Mouse (Mus musculus) lung, postnatal 10 days (tissue): Measurements from ENCODE around the gene Gas8.
"Not testable (repeated sequence)": the region's sequence is repeated elsewhere in the genome, so short reads cannot be mapped to it uniquely, and the experiment has no call there.

Experiments used
- DNase-seq: peaks from one replicate; pipeline ENCODE4 v3.0.0; 2021

The Gas8 gene

GRCm38 (mm10) chr8:123515540-123515897, 3.1 kb upstream of the Gas8 start:
- DNase-seq: no peak

GRCm38 (mm10) chr8:123516596-123516995, 2.0 kb upstream of the Gas8 start:
- no peak for DNase-seq

DNA sequence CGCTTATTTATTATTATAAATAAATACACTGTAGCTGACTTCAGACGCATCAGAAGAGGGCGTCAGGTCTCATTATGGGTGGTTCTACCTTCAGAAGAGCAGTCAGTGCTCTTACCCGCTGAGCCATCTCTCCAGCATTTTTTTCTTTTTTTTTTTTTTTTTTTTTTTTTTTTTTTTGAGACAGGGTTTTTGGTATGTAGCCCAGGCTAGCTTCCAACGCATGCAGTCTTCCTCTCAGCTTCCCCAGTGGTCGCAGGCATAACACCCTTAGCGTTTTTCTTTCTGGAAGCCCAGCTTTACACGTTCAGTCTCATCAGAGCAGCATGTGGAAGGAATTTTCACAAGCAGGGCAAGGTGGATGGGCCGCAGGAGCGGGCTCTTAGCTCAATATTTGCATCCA, 462 bp upstream of the Gas8 start:
- no peak for DNase-seq

DNA sequence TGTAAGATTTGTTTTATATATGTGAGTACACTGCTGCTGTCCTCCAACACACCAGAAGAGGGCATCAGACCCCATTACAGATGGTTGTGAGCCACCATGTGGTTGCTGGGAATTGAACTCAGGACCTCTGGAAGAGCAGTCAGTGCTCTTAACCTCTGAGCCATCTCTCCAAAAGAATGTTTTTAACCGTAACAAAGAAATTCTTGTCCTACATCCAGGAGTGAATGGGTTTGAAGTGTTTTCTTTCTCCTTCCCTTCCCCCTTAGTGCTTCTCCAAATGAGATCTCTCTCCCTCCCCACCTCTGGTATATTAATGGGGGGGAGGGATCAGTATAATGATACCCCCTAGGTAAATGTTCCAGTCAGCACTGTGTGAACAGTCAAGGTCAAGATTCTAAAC, 1.4 kb downstream of the Gas8 start:
- not testable (repeated sequence) for DNase-seq

DNA sequence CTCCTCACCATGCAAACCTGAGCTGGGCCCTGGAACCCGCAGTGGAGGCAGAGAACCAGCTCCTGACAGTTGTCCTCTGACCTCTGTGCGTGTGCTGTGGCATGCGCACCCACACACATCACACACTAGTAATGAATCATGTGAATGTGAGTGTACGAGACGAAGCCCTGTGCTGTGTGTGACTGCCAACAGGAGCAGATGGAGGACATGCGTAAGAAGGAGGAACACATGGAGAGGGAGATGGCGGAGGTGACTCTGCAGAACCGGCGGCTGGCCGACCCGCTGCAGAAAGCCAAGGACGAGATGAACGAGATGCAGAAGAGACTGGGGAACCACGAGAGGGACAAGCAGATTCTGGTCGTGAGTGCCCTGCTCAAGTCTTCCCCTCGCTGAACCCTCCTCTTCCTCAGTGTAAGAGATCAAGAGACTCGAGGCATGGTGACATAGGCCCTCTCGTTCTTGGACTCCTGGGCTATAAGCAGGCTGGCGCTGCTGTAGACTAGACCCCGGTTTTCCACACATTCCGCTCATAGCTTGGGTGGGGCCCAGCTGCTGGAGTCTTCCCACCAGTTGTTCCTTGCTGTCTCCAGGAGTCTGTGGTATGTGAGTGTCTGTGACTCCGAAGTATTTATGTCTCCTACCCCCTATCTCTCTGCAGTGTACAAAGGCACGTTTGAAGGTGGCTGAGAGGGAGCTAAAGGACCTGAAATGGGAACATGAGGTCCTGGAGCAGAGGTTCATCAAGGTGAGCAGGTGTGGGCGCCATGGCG, 9.3 kb downstream of the Gas8 start:
- no peak for DNase-seq

DNA sequence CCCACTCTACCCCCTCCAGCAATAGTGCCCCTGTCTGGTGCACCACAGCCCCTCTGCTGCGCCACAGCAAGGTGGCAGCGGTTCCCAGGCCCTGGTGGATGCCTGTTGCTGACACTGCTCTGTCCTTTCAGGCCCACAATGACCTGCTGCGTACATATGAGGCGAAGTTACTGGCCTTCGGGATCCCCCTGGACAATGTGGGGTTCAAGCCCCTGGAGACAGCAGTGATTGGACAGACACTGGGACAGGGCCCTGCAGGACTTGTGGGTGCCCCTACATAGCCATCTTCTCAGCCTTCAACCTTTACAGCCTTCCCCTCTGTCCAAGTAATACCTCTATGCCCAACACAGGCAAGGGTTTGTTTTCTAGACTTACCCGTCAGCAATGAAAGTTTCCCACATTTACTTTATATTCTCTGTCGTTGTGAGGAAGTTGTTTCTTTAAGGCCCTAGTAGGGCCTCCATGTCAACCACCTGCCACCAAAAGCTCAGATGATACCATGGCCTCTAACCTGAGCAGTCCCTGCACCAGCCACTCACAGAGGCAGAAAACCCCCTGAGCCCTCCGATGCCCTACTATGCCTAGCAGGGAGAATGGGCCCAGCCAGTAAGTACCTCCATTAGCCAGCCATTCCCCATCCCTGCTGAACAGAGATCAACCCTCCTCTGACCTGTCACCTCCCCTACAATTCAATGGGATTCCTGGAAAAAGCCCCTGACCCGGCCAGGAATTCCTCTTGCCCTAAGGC, 17.8 kb downstream of the Gas8 start:
- DNase-seq: no peak

DNA sequence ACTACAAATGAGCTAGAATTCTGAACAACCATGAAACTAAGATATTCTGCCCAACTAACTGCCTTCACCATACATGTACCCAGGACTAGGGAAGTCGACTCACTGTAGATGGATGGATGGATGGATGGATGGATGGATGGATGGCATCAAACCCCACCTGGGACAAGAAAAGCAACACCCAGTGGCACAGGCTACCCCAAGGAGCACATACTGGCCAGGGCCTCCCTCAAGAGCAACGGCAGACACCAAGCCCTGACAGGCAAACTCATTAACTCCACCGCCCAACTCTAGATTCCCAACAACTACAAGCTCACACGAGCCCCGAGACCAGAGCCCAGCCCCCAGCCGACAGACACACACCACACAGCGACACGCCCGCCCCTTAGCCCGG, 18.4 kb downstream of the Gas8 start:
- no peak for DNase-seq

DNA sequence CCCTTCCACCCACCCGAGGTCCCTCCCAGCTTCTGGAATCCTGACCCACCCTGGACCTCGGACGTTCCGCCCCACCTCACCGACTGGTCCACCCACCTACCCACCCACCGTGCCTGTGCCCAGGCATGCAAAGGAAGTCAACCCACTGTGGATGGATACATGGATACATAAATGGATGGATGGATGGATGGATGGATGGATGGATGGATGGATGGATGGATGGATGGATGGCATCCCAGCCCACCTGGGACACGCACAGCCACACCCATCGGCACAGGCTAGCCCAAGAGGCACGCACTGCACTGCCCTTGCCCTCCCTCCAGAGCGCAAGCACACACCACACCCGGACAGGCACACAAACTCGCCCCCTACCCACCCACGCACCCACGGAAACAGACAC, 19.0 kb downstream of the Gas8 start:
- DNase-seq: peak; percentile 28

- DNase-seq: not testable (repeated sequence)
Measured at GRCm38 (mm10) chr8:123564221-123564620, 45.6 kb downstream of the Gas8 start.

- peak; percentile 4 for DNase-seq
Measured at GRCm38 (mm10) chr8:123575386-123575785, 56.8 kb downstream of the Gas8 start.
